Mouse (Mus musculus) heart, adult 9 months (tissue): ENCODE data around the gene Pax8.
A peak's percentile ranks its signal among the peaks of the same experiment; 100 is the strongest.

Source experiments
- DNase-seq, 2 experiments: peaks; one replicate each; pipeline ENCODE4 v3.0.0; 2022; ENCODE audit warnings: low spot score in 2 of 2

The Pax8 gene

GRCm38 (mm10) chr2:24475420-24475819 is at the start of gene Pax8:
Gene Pax8, minus strand, starts transcription at chr2:24475599.
- no peak for DNase-seq

- DNase-seq, result no peak
Observed at GRCm38 (mm10) chr2:24521430-24522226, 46.2 kb upstream of the Pax8 start.

DNA sequence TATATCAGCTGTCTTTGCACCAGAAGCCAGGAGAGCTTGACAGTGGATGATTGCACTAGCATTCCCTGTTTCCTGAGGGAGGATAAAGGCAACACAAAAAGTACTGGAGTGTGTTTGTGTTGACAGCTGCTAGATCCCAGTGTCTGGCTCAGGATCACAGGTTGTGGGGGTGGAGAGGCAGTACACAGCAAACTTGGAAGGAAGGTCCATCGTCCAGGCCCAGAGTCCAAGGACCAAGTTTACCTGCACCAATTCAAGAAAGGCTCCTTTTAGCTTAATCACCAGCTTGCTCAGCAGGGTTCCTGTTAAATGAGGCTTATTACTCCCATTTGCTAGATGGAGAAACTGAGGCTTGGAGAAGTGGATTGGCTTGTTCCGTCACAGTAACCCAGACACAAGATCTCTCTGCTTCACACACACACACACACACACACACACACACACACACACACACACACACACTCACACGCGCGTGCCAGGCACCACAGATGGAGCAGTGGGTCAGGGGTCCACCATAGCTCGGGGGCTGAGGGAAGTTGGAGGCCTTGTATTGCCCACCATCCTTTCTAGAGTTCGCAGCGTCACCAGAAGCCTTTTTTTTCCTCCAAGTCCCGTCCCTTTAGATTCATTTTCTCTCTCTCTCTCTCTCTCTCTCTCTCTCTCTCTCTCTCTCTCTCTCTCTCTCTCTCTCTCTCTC is 45.3 kb upstream of the Pax8 start:
- DNase-seq, result no peak

DNA sequence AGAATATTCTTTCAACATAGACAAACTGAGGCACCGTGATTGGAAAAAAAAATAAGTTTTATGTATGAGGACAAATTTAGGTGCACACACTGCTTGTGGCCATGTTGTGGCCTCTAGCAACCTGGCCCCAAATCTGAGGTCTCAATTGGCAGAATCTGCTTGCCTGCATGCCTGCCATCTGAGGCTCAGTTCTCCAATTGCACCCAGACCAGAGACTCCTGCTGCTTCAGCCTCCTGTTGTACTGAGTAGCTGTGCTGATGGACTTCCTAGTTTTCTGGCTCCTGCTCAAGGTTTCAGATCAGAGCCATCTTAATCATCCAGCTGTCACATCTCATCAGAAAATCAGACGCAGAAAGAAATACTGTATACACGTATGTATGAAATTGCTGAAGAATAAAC is 41.5 kb upstream of the Pax8 start:
- no peak for DNase-seq

GRCm38 (mm10) chr2:24507359-24507758 is 32.0 kb upstream of the Pax8 start:
- no peak for DNase-seq

- DNase-seq, result peak; percentile 24 to 57
Observed at GRCm38 (mm10) chr2:24502963-24503471, 27.6 kb upstream of the Pax8 start.

- DNase-seq, result no peak
Observed at GRCm38 (mm10) chr2:24500921-24501320, 25.5 kb upstream of the Pax8 start.

DNA sequence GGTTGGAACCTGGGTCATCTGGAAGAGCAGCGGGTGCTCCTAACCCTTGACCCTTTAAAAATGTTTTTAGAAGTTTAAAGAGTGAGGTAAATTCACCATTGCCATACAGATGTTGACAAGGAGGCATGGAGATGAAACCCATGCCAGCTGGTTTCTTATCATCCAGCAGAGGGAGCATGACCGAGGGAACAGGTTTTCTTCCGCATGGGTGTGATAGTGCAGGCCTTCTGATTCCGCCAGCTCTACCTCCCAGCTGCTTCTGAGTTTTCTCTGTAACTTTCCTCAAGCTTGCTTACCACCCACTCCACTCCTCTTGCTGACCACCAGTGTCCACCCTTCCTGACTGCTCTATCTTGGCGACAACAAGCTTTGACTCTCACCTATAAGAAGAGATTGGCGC is 15.2 kb upstream of the Pax8 start:
- DNase-seq, result no peak

DNA sequence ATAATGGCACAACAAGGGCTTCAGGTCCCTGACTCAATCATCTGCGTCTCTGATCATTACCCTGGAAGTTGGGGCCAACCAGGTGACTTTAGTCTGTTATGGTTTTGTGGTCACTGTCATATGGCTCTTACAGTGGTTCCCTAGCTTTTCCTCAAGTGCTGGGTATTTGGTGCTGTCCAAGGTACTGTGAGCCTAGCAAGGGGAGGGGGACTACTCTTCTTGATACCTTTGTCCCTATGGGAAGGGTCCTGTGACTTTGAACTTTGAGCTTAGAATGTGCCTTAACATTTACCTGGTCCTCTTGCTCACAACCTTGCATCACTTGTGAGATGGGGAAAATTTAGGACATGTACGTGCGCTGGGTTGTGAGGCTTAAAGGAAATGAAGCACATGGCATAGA is 13.3 kb upstream of the Pax8 start:
- DNase-seq, result no peak

GRCm38 (mm10) chr2:24487056-24487825 is 11.8 kb upstream of the Pax8 start:
- DNase-seq, result no peak

DNA sequence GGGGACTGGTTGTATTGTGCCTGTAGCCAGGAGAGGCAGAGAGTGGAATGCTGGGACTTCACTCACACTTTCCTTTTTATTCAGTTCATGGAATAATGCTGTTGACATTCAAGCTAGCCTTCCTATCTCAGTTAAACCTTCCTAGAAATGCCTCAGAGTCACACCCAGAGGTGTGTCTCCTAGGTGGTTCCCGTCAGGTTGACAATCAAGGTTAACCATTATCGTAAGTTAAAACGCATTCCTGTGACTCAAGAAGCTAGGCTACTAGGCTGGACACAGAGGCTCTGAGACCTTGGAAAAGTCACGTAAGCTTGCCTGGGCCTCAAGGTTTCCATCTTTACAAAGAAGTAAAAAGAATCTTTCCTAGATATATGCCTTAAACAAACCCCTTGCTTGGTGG is 10.0 kb upstream of the Pax8 start:
- DNase-seq, result no peak

DNA sequence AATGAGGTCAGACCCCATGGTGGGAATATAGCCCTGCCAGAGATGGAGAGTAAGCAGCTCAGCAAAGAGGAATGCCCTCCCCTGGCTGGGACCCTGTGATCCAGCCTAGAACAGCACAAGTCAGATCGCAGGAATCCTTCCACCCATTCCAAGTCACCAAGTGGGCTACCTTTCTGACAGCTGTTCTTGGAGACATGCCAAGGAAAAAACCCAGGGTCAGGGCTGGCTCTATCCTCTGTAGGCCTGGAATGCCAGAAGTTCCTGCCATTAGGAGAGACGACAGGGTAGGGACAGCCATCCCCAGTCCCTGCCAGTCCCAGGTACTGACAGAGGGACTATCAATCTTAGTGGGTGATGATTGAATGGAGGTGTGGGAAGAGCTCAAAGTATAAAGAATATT is 4.5 kb upstream of the Pax8 start:
- no peak for DNase-seq

DNA sequence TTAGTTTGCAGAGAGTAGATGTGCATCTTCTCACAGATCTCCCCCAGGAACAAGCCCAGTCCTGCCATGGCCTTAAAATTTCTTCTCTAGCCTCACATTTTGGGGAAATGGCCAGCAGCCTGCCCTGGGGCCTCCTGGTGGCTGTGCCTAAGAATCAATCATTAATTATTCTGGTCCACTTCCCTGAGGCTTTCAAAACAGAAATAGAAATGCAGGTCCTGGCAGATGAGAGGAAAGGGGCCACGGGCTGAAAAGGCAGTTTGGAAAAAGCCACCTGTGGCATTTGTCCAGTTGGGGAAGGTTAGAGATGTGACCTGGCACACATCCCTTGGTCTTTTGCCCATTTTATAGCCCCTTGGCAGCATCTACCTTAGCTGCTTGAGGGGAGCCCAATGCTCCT is 3.8 kb upstream of the Pax8 start:
- DNase-seq, result no peak

- DNase-seq, result no peak
Observed at GRCm38 (mm10) chr2:24478611-24479010, 3.2 kb upstream of the Pax8 start.

GRCm38 (mm10) chr2:24474514-24475378 is 653 bp downstream of the Pax8 start:
- no peak for DNase-seq

GRCm38 (mm10) chr2:24473641-24474511 is 1.5 kb downstream of the Pax8 start:
- DNase-seq, result no peak

DNA sequence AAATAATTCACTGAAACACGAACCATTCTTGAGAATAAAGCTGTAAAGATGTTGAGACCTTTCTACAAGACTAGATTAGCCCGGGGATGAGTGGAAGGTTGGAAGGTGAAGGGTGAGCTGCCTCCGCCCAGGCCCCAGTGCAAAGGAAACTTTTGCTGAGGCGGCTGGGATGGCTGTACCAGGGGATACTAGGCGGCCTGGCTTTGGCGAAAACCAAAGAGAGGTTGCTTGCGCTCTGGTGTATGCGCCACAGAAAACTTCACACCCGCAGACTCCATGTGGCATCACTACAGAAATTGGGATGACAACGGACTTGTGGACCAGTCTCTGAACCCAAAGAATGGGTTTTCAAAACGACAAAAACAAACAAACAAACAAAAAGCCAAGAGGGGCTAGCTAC is 2.7 kb downstream of the Pax8 start:
- DNase-seq, result no peak

- DNase-seq, result no peak
Observed at GRCm38 (mm10) chr2:24472111-24472510, 3.3 kb downstream of the Pax8 start.

- no peak for DNase-seq
Observed at GRCm38 (mm10) chr2:24469102-24469501, 6.3 kb downstream of the Pax8 start.

DNA sequence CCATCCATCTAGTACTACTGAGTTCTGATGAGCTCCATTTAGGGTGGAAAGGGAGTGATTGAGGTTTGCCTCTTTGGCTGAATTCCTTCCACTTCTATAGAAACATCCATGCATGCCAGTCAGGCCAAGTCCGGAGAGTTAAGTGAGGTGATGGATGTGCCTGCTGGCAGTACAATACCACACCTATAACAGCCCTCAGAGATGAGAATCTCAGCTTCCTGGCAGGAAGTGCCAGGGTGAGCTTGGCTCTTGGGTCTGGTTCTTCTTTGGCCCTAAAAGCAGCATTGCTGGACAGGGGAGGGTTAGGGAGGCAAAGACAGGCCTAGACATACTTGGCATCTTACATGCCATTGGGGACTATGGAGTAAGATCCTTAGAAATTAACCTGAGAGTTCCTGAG is 7.0 kb downstream of the Pax8 start:
- DNase-seq, result no peak
